Mouse (Mus musculus) ES-E14 (cell line): ENCODE results near the gene Ldb1. TPM values are rescaled to one million over a fixed set of nuclear protein-coding genes. Genes with fewer than 3 reads are reported as not detected.

ENCODE experiments used
- total RNA-seq: library from RNA; depleted of rRNA; stranded (reverse); fragments of 300-350 nt; gene quantifications from 2 replicates; pipeline ENCODE4 v1.2.3, GENCODE M21; 2012; rRNA removed

Gene Ldb1
- total RNA-seq, 1 experiment, result 123 TPM

Other genes starting within 250 kb of the Ldb1 start
- 0.85 and 3.4 TPM in 2 replicates for gene Kcnip2, start 229.2 kb downstream of the Ldb1 start, total RNA-seq
- 8.0 and 10.1 TPM in 2 replicates for gene Armh3, start 46.7 kb downstream of the Ldb1 start, total RNA-seq
- 4.9 and 6.9 TPM in 2 replicates for gene Hps6, start 41.7 kb downstream of the Ldb1 start, total RNA-seq
- gene Pprc1, start 328 bp downstream of the Ldb1 start, total RNA-seq, result 68.4 and 75.1 TPM in 2 replicates
- 134 and 140 TPM in 2 replicates for gene Nolc1, start 30.6 kb upstream of the Ldb1 start, total RNA-seq
- 0.16 and 0.22 TPM in 2 replicates for gene Elovl3, start 86.7 kb upstream of the Ldb1 start, total RNA-seq
- gene Pitx3, start 103.1 kb upstream of the Ldb1 start, total RNA-seq, result 0.18 TPM in 1 of 2 replicates, not detected in the other
- gene Gbf1, start 107.3 kb upstream of the Ldb1 start, total RNA-seq, result 29.0 and 31.8 TPM in 2 replicates